Mouse (Mus musculus): ENCODE data around the gene Stk32c. TPM values are rescaled to one million over a fixed set of nuclear protein-coding genes. Genes with fewer than 3 reads are reported as not detected.

Gene Stk32c
- 100 to 1,000 TPM; 161 to 176 TPM for total RNA-seq (2021)

GRCm38 (mm10) chr7:139212754-139213745, at the start of gene Stk32c, which contains the start of gene Lrrc27:
Gene Stk32c (minus strand): TSS chr7:139213307.
Gene Lrrc27 (plus strand): TSS chr7:139212988.
- peak; percentile 99 for DNase-seq (ENCODE audit: low spot score in 2 of 2)
- intact Hi-C loops (cut with DNase I) = loop anchor here (5.0 kb wide), 1 partner anchor 174 kb away; the partner anchor contains the start of gene Inpp5a

- intact Hi-C loops (cut with DNase I) = no loop called here
- no peak for DNase-seq (ENCODE audit: low spot score in 2 of 2)
Measured at GRCm38 (mm10) chr7:139257752-139258542, 44.8 kb upstream of the Stk32c start.

- no peak for DNase-seq (ENCODE audit: low spot score in 2 of 2)
- intact Hi-C loops (cut with DNase I) = no loop called here
Measured at GRCm38 (mm10) chr7:139254626-139255025, 41.5 kb upstream of the Stk32c start.

GRCm38 (mm10) chr7:139253462-139253861, 40.4 kb upstream of the Stk32c start:
- intact Hi-C loops (cut with DNase I) = no loop called here
- DNase-seq (ENCODE audit: low spot score in 2 of 2) = no peak

GRCm38 (mm10) chr7:139252986-139253385, 39.9 kb upstream of the Stk32c start:
- intact Hi-C loops (cut with DNase I) = no loop called here
- DNase-seq (ENCODE audit: low spot score in 2 of 2) = no peak

- DNase-seq (ENCODE audit: low spot score in 2 of 2) = no peak
- intact Hi-C loops (cut with DNase I) = no loop called here
Measured at GRCm38 (mm10) chr7:139252566-139252965, 39.5 kb upstream of the Stk32c start.

- intact Hi-C loops (cut with DNase I) = no loop called here
- DNase-seq (ENCODE audit: low spot score in 2 of 2) = peak in 1 of 2 experiments; percentile 26
Measured at GRCm38 (mm10) chr7:139251881-139252301, 38.8 kb upstream of the Stk32c start.

GRCm38 (mm10) chr7:139249406-139250210, 36.5 kb upstream of the Stk32c start:
- intact Hi-C loops (cut with DNase I) = no loop called here
- DNase-seq (ENCODE audit: low spot score in 2 of 2) = peak in 1 of 2 experiments; percentile 21

GRCm38 (mm10) chr7:139248615-139249405, 35.7 kb upstream of the Stk32c start:
- peak in 1 of 2 experiments; percentile 15 for DNase-seq (ENCODE audit: low spot score in 2 of 2)
- intact Hi-C loops (cut with DNase I) = no loop called here

GRCm38 (mm10) chr7:139247881-139248614, 34.9 kb upstream of the Stk32c start, which contains the start of gene Pwwp2b:
Gene Pwwp2b (plus strand): TSS chr7:139248482.
- intact Hi-C loops (cut with DNase I) = loop anchor here (2.0 kb wide), 1 partner anchor 25 kb away; no protein-coding TSS in a partner anchor
- peak; percentile 58 to 80 for DNase-seq (ENCODE audit: low spot score in 2 of 2)

GRCm38 (mm10) chr7:139246931-139247880, 34.1 kb upstream of the Stk32c start:
- intact Hi-C loops (cut with DNase I) = loop anchor here (2.0 kb wide), 1 partner anchor 26 kb away; no protein-coding TSS in a partner anchor

GRCm38 (mm10) chr7:139246086-139246485, 33.0 kb upstream of the Stk32c start:
- no peak for DNase-seq (ENCODE audit: low spot score in 2 of 2)

More at GRCm38 (mm10) chr7:139246931-139247880, 34.1 kb upstream of the Stk32c start:
- DNase-seq (ENCODE audit: low spot score in 2 of 2) = peak; percentile 58 to 91

GRCm38 (mm10) chr7:139239432-139239831, 26.3 kb upstream of the Stk32c start:
- no peak for DNase-seq (ENCODE audit: low spot score in 2 of 2)
- intact Hi-C loops (cut with DNase I) = no loop called here

More at GRCm38 (mm10) chr7:139246086-139246485, 33.0 kb upstream of the Stk32c start:
- intact Hi-C loops (cut with DNase I) = loop anchor here (2.0 kb wide), 1 partner anchor 27 kb away; no protein-coding TSS in a partner anchor

GRCm38 (mm10) chr7:139235651-139236358, 22.7 kb upstream of the Stk32c start:
- DNase-seq (ENCODE audit: low spot score in 2 of 2) = no peak
- intact Hi-C loops (cut with DNase I) = no loop called here

GRCm38 (mm10) chr7:139234426-139235188, 21.5 kb upstream of the Stk32c start:
- peak; percentile 27 to 38 for DNase-seq (ENCODE audit: low spot score in 2 of 2)
- intact Hi-C loops (cut with DNase I) = no loop called here
